Mouse (Mus musculus) spleen, adult 2 months (tissue): ENCODE data around the gene Coq8a.

ENCODE experiments used
- CTCF ChIP-seq: fragments of 200-500 bp; IDR thresholded peaks from 2 replicates; pipeline ENCODE4 v1.5.1; 2011; ENCODE audit warnings: mild to moderate bottlenecking, inconsistent platforms; ENCODE audit not compliant: insufficient read depth, insufficient read length, insufficient replicate concordance; ENCODE audit errors: extremely low read depth
- POLR2A ChIP-seq: fragments of 200-500 bp; IDR thresholded peaks from 2 replicates; pipeline ENCODE4 v1.6.1; 2011; ENCODE audit warnings: low read depth, low read length, inconsistent platforms

DNA sequence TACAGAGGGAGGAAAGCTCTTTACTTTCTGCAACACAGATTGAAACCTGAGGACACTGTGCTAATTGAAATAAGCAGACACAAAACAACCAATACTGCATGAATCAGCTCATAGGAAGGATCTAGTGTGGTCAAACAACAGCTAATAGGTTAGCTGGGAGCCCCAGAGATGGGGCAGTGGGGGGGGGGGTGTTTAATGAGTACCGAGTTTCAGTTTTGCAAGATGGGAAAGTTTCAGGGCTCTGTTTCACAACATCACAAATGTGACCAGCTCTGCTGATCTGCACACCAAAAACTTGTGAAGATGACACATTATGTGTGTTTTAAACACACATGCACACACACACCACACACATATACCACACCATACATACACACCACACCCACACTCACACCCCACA is 22.6 kb upstream of the Coq8a start:
- no peak for TF ChIP-seq CTCF
- TF ChIP-seq POLR2A: no peak
